In the genomic region with DNA sequence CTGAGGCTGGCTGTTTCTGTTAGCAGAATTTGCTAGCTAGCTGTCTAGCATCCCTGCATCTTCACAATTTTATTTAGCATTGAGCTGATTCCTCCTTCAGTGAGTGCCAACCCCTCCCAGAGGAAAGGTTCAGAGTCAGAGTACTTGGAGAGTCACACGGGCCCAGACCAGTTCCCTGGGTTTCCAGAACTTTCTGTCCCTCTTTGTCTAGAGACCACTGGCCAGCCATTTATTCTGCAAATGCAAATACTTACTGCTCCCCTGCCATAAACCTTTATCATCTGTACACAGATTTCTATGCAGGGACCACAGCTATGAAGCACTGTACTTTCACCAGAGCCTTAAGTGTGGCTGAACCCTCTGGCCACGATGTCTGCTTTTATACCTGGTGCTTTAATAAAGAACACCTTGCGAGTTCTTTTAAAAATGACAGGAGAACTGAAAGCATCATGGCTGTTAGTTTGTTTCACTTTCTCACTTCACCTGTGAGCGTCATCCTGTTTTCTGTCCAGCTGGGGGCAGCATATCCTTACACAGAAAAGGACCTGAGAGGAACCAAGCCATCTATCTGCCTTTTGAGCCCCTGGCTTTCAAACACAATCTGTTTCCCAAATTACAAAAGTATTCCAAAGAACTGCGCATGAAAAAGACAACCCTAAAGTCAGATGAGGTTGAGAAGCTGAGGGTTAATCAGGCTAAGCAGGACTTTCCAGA, we compare ENCODE assay signal across 8 mouse cellular contexts.
DNase-seq lines count a peak whose midpoint lies in the region; ATAC-seq lines count a peak whose summit lies in the region.

No protein-coding gene starts in this region.

- ATAC-seq in cerebellum, adult (ENCODE audit: insufficient number of reproducible peaks, low FRiP score, low TSS enrichment): no peak
- ATAC-seq in megakaryocyte progenitor cell, adult 5-6 weeks (replicated peaks; ENCODE audit: poor library complexity): peak; percentile 79

- DNase-seq in cerebellum, adult 18-20 months: peak; percentile 18 to 32
- peak; percentile 12 for DNase-seq in CD4-positive helper T cell, adult 2 months (ENCODE audit: low read depth, low spot score)
- DNase-seq in cerebellum, adult 8-10 months: peak; percentile 5
- DNase-seq in gastrocnemius, postnatal 10 days: peak; percentile 26
- DNase-seq in layer of hippocampus, adult 9-10 months (ENCODE audit: low spot score): peak; percentile 61
- peak; percentile 7 to 10 for DNase-seq in right cerebral cortex, postnatal 36 days (ENCODE audit: low spot score in 2 of 2)

Comparison
In these comparisons a context has a peak if more than half of its experiments do, and no peak if none do; other contexts are left out.
1. DNase-seq: peak in every context shown above with its lines; median percentile 61 in layer of hippocampus, adult 9-10 months; 26 in gastrocnemius, postnatal 10 days; 25 in cerebellum, adult 18-20 months; 12 in CD4-positive helper T cell, adult 2 months; 8 in right cerebral cortex, postnatal 36 days; 5 in cerebellum, adult 8-10 months.